Mouse (Mus musculus) erythroblast, embryonic 14.5 days (primary cell): ENCODE measurements around the gene Idh1. TPM values are rescaled to one million over a fixed set of nuclear protein-coding genes. Genes with fewer than 3 reads are reported as not detected.

Source experiments
- H3K27me3 ChIP-seq: 2 replicates; pipeline ENCODE4 v1.6.1; 2012; ENCODE audit warnings: inconsistent platforms; ENCODE audit not compliant: control insufficient read depth
- H3K36me3 ChIP-seq: 2 replicates; pipeline ENCODE4 v1.6.1; 2012; ENCODE audit warnings: mild to moderate bottlenecking, inconsistent platforms; ENCODE audit not compliant: control insufficient read depth
- H3K4me1 ChIP-seq: 2 replicates; pipeline ENCODE4 v1.6.1; 2012; ENCODE audit warnings: inconsistent platforms; ENCODE audit not compliant: control insufficient read depth
- H3K4me3 ChIP-seq: replicated peaks from 2 replicates; pipeline ENCODE3; 2012; ENCODE audit warnings: moderate library complexity, mild to moderate bottlenecking, inconsistent platforms
- H3K9me3 ChIP-seq: 2 replicates; pipeline ENCODE4 v1.6.1; 2012; ENCODE audit warnings: low read length, inconsistent platforms, mixed read lengths; ENCODE audit not compliant: control insufficient read depth
- GATA1 ChIP-seq: IDR thresholded peaks from 2 replicates; pipeline ENCODE4 v1.6.1; 2012; ENCODE audit warnings: low read length, inconsistent platforms, mixed read lengths
- TAL1 ChIP-seq: IDR thresholded peaks from 3 replicates; pipeline ENCODE4 v1.6.1; 2012; ENCODE audit warnings: low read length, inconsistent platforms, mixed read lengths
- polyA plus RNA-seq: library from polyadenylated mRNA; stranded (reverse); fragments of >175 nt; gene quantifications from 2 replicates; pipeline ENCODE4 v1.2.3, GENCODE M21; 2012

Idh1 gene
- polyA plus RNA-seq, 1 experiment: not detected

DNA sequence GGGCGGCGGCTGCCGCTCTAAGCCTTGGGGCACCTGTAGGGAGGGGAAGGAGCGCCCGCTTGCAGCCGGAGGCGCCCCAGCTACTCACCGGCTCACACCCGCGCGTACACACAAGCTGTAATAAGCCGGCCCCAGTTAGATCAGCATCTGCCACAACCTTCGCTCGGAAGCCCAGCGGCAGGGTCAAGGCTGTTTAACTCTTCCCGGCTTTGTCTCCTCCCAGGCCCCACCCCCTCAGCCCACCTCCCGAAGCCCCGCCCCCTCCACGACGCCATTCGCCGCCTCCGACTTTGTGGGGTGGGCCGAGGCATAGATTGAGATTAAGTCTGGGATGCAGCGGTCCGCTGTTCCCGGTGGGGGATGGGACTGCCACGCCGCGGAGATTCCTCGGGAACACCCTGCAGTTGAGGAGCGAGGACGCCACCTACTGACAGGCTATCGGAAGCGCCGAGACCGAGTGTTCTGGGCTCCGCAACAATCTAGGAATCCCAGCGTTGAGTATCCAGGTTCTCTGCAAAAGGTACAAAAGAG, 7.3 kb downstream of the Idh1 start:
- Histone ChIP-seq H3K9me3 (no peaks in the 10 kb centered on the region), H3K4me1 (peaks cover 36% of the 10 kb centered on the region), H3K4me3 (peak overlapping the region; percentile 65), H3K36me3 (no peaks in the 10 kb centered on the region), H3K27me3 (no peaks in the 10 kb centered on the region)
- TF ChIP-seq TAL1 (no peak), GATA1 (no peak)

DNA sequence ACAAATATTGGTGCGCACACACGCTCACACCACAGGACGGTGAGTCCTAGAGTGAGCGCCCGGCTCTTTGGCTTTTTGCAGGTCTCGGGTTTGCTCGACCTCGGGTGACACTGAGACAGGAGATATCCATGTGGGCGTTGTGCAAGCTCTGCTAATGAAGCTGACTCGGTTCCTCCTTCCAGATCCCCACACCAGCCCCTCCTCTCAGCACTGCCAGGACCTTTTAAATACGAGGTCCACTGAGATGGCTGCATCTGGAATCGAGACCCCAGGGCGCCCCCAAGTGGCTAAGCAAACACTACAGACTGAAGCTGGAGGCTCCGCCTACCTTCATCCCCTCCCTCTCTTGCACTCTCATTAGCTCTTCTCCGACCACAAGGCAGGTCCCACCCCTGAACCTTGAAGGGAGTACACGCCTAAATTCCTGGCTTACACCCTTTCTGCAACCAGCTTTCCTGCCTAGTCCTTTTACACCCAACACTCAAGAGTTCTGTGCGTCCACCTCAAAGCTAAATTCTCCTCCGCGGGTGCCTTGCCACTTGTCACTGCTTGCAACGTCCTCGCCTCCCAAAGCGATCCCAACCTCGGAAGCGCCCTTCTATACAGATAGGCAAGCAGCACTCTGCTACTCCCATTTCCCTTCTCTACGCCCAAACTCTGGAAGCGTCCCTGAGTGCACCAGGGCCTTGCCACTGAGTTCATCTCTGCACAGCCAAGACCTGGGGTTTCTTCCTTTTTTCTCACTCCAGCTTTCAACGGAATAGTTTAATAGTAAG, 8.0 kb downstream of the Idh1 start:
- peak overlapping the region; percentile 65 for H3K4me3 ChIP-seq
- no peaks in the 10 kb centered on the region for H3K36me3 ChIP-seq
- H3K27me3 ChIP-seq: no peaks in the 10 kb centered on the region
- no peaks in the 10 kb centered on the region for H3K9me3 ChIP-seq
- TF ChIP-seq TAL1 (no peak), GATA1 (no peak)
- H3K4me1 ChIP-seq: peaks cover 36% of the 10 kb centered on the region

- H3K36me3 ChIP-seq: no peaks in the 10 kb centered on the region
- TF ChIP-seq TAL1 (no peak), GATA1 (no peak)
- no peaks in the 10 kb centered on the region for H3K27me3 ChIP-seq
- no peaks in the 10 kb centered on the region for H3K9me3 ChIP-seq
- H3K4me1 ChIP-seq: peaks cover 36% of the 10 kb centered on the region
- H3K4me3 ChIP-seq: peak overlapping the region; percentile 65
These were observed 8.8 kb downstream of the Idh1 start for GRCm38 (mm10) chr1:65177452-65177851.

- Histone ChIP-seq H3K36me3 (no peaks in the 10 kb centered on the region), H3K4me1 (peaks cover 36% of the 10 kb centered on the region), H3K9me3 (no peaks in the 10 kb centered on the region), H3K27me3 (no peaks in the 10 kb centered on the region), H3K4me3 (no peak overlapping the region)
- TF ChIP-seq TAL1 (no peak), GATA1 (no peak)
These were observed 9.4 kb downstream of the Idh1 start for GRCm38 (mm10) chr1:65176912-65177311.

DNA sequence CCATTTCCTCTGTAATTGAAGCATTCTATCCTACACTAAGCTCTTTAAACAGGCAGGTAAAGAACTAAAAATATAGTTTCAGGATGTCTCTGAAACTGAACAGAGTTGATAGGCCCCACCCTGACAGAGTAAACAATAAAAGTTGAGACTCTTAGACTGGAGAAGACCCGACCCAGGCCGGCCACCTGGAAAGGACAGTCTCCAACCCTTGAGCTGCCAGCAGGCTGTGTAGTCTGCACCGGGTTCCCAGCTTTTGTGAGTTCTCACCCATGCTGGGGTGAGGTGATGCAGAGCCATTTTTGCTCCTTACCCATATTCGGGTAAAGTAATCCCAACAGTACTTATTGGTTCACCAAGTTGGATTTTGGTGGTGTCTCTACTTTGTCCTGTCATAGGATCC, 10.1 kb downstream of the Idh1 start:
- TF ChIP-seq TAL1 (no peak), GATA1 (no peak)
- H3K4me1 ChIP-seq: peaks cover 34% of the 10 kb centered on the region
- no peak overlapping the region for H3K4me3 ChIP-seq
- H3K36me3 ChIP-seq: no peaks in the 10 kb centered on the region; the same call in 1 of the 2 replicates
- H3K27me3 ChIP-seq: no peaks in the 10 kb centered on the region
- H3K9me3 ChIP-seq: no peaks in the 10 kb centered on the region

DNA sequence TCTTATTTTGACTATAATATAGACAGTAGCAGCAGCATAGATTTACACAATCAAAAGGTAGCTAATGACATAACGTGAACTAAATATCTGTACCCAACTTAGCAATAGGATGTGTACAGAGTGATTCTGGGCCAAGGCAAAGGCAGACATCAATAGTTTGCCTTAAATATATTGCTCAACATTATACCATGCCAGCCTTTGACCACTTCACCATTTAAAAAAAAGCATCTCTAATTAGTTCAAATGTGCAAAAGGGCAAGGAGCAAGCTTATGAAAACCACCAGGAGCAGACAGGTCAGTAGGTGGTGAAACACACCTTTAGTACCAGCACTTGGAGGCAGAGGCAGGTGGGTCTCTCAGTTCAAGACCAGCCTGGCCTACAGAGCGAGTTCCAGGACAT, 12.6 kb downstream of the Idh1 start:
- no peak for TF ChIP-seq TAL1
- TF ChIP-seq GATA1: no peak
- H3K27me3 ChIP-seq: no peaks in the 10 kb centered on the region
- H3K4me3 ChIP-seq: no peak overlapping the region
- H3K4me1 ChIP-seq: peaks cover 22% of the 10 kb centered on the region
- H3K36me3 ChIP-seq: peaks cover 7% of the 10 kb centered on the region; the same call in 1 of the 2 replicates
- H3K9me3 ChIP-seq: no peaks in the 10 kb centered on the region

DNA sequence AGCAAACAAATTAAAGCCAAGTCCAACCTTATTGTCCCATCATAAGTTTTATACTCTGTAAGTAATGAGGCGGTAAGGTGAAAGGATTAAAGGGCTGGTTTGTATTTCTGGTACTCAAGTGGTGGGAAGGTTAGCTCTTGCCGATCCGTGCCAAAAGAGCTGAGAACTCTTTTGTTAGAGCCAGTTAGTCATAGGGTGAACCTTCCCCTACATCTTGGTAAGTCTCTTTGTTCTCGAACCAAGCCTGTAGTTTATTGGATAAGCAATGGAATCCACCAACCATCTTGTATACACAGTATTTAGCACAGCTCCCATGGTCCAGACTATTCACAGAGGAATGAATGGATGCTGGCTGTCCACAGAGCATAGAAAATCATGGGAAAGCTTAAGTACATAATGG, 14.7 kb downstream of the Idh1 start:
- Histone ChIP-seq H3K27me3 (no peaks in the 10 kb centered on the region), H3K9me3 (no peaks in the 10 kb centered on the region), H3K36me3 (peaks cover 14% of the 10 kb centered on the region; the same call in 1 of the 2 replicates), H3K4me3 (no peak overlapping the region), H3K4me1 (peaks cover 3% of the 10 kb centered on the region)
- no peak for TF ChIP-seq GATA1

- Histone ChIP-seq H3K4me1 (no peaks in the 10 kb centered on the region), H3K9me3 (no peaks in the 10 kb centered on the region), H3K4me3 (no peak overlapping the region), H3K27me3 (no peaks in the 10 kb centered on the region), H3K36me3 (peaks cover 14% of the 10 kb centered on the region; the same call in 1 of the 2 replicates)
- TF ChIP-seq TAL1 (no peak), GATA1 (no peak)
These were observed 16.4 kb downstream of the Idh1 start for GRCm38 (mm10) chr1:65169947-65170346.

DNA sequence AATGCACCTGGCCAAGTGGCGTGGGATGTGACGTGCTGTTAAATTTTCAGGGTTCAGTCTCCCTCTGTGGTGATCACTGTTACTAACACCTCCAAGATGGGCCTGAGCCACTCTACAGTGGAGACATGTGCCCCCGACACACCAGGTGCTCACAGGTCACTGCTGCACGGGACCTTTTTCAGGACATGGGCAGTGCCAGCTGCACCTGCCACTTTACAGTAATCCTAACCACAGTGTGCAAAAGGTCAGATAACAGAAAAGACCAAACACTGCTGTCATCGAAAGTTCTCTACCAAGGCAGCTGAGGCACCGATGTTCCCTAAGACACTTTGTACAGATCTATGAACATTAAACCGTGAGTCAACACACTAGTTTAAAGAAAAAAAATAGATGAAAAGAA, 16.8 kb downstream of the Idh1 start:
- Histone ChIP-seq H3K36me3 (peaks cover 16% of the 10 kb centered on the region), H3K27me3 (no peaks in the 10 kb centered on the region), H3K4me3 (no peak overlapping the region), H3K9me3 (no peaks in the 10 kb centered on the region), H3K4me1 (no peaks in the 10 kb centered on the region)
- no peak for TF ChIP-seq GATA1
- no peak for TF ChIP-seq TAL1

- H3K4me3 ChIP-seq: no peak overlapping the region
- H3K36me3 ChIP-seq: peaks cover 21% of the 10 kb centered on the region
- H3K27me3 ChIP-seq: no peaks in the 10 kb centered on the region
- no peaks in the 10 kb centered on the region for H3K9me3 ChIP-seq
- TF ChIP-seq TAL1 (no peak), GATA1 (no peak)
- no peaks in the 10 kb centered on the region for H3K4me1 ChIP-seq
These were observed 18.8 kb downstream of the Idh1 start for GRCm38 (mm10) chr1:65167496-65167895.
